Comparison of ENCODE assay signal across 32 mouse cellular contexts in genomic region chr6:77644591-77644990, GRCm38 (mm10).
DNase-seq lines count a peak whose midpoint lies in the region; ATAC-seq and TF ChIP-seq lines count a peak whose summit lies in the region.
"Had no signal": no experiment of that assay in that cellular context is flagged by ENCODE, and none has a peak within 500 bp of the region (broad histone marks: within the 10 kb centered on the region; RNA-seq: fewer than 3 reads in every experiment).

No protein-coding gene starts in this region.

- H3K9me3 ChIP-seq in forebrain, embryonic 15.5 days: no peaks in the 10 kb centered on the region
- H3K9me3 ChIP-seq in forebrain, embryonic 11.5 days (ENCODE audit: control insufficient read depth, low read length): no peaks in the 10 kb centered on the region
- H3K9me3 ChIP-seq: embryonic facial prominence, embryonic 10.5 days; embryonic facial prominence, embryonic 13.5 days; heart, embryonic 12.5 days; heart, embryonic 15.5 days; hindbrain, embryonic 10.5 days; hindbrain, embryonic 13.5 days; intestine, embryonic 15.5 days had no signal

- H3K4me1 ChIP-seq in forebrain, embryonic 15.5 days: peaks cover 8% of the 10 kb centered on the region
- no peaks in the 10 kb centered on the region for H3K4me1 ChIP-seq in forebrain, embryonic 11.5 days (replicated peaks; ENCODE audit: control insufficient read depth, insufficient read depth, low read length)
- H3K4me1 ChIP-seq: embryonic facial prominence, embryonic 10.5 days; embryonic facial prominence, embryonic 13.5 days; heart, embryonic 12.5 days; heart, embryonic 15.5 days; hindbrain, embryonic 10.5 days; hindbrain, embryonic 13.5 days; intestine, embryonic 15.5 days had no signal

- no peak overlapping the region for H3K9ac ChIP-seq in forebrain, embryonic 15.5 days (replicated peaks)
- H3K9ac ChIP-seq in forebrain, embryonic 11.5 days (ENCODE audit: low read length): no peak overlapping the region
- H3K9ac ChIP-seq: embryonic facial prominence, embryonic 13.5 days; heart, embryonic 12.5 days; heart, embryonic 15.5 days; hindbrain, embryonic 13.5 days; intestine, embryonic 15.5 days had no signal

- no peak for DNase-seq in forebrain, embryonic 11.5 days (ENCODE audit: low spot score)
- DNase-seq in frontal cortex, postnatal 10 days (ENCODE audit: low spot score in 2 of 2): no peak
- DNase-seq in layer of hippocampus, adult 9-11 months: peak; percentile 10
- no peak for DNase-seq in layer of hippocampus, adult 9-10 months (ENCODE audit: low spot score)
- peak; percentile 64 for DNase-seq in brain, embryonic 14.5 days (ENCODE audit: low read depth)
- DNase-seq: adrenal gland, postnatal 10 days; adrenal gland, postnatal 36 days; B cell, adult 2 months; cerebellum, adult 11-12 months; cerebellum, adult 8-10 months; cerebellum, postnatal 10 days; cerebellum, postnatal 36 days; embryo, embryonic 11 days; gastrocnemius, postnatal 25 days; heart, adult 18-20 months; heart, postnatal 10 days; heart, postnatal 36 days; kidney, adult 11 months had no signal

- TF ChIP-seq POLR2A in brain, embryonic 14.5 days (IDR thresholded peaks at IDR 0.05; ENCODE audit: borderline replicate concordance, extremely low read depth, insufficient read depth, insufficient read length, poor library complexity, severe bottlenecking): no peak

- no peaks in the 10 kb centered on the region for H3K36me3 ChIP-seq in forebrain, embryonic 15.5 days
- no peaks in the 10 kb centered on the region for H3K36me3 ChIP-seq in forebrain, embryonic 11.5 days (ENCODE audit: control insufficient read depth, insufficient read depth, low read length)
- H3K36me3 ChIP-seq: embryonic facial prominence, embryonic 10.5 days; embryonic facial prominence, embryonic 13.5 days; G1E; heart, embryonic 12.5 days; heart, embryonic 15.5 days; intestine, embryonic 15.5 days had no signal

- TF ChIP-seq CTCF in brain, embryonic 14.5 days (IDR thresholded peaks at IDR 0.05; ENCODE audit: borderline replicate concordance, extremely low read depth, insufficient read depth, insufficient read length): no peak

- H3K4me3 ChIP-seq in forebrain, embryonic 15.5 days: no peak overlapping the region
- no peak overlapping the region for H3K4me3 ChIP-seq in forebrain, embryonic 11.5 days (ENCODE audit: low read depth, low read length)
- H3K4me3 ChIP-seq: embryonic facial prominence, embryonic 10.5 days; embryonic facial prominence, embryonic 13.5 days; erythroblast, embryonic 14.5 days; heart, embryonic 12.5 days; heart, embryonic 15.5 days; hindbrain, embryonic 10.5 days; hindbrain, embryonic 13.5 days; intestine, embryonic 15.5 days had no signal

- peak overlapping the region; percentile 50; the same call in 1 of the 2 replicates for H3K27ac ChIP-seq in forebrain, embryonic 15.5 days (replicated peaks)
- no peak overlapping the region for H3K27ac ChIP-seq in forebrain, embryonic 11.5 days (ENCODE audit: low read depth, low read length)
- H3K27ac ChIP-seq: embryonic facial prominence, embryonic 10.5 days; embryonic facial prominence, embryonic 13.5 days; heart, embryonic 15.5 days; hindbrain, embryonic 10.5 days; hindbrain, embryonic 13.5 days; intestine, embryonic 15.5 days had no signal

- no peak overlapping the region for H3K4me2 ChIP-seq in forebrain, embryonic 15.5 days (replicated peaks)
- no peak overlapping the region for H3K4me2 ChIP-seq in forebrain, embryonic 11.5 days (ENCODE audit: low read depth, low read length, severe bottlenecking)
- H3K4me2 ChIP-seq: embryonic facial prominence, embryonic 13.5 days; heart, embryonic 12.5 days; heart, embryonic 15.5 days; hindbrain, embryonic 13.5 days; intestine, embryonic 15.5 days had no signal

- 42% methylated on average over 4 of the region's 4 CpGs for WGBS in forebrain, embryonic 15.5 days
- 71% methylated on average over 4 of the region's 4 CpGs for WGBS in forebrain, embryonic 11.5 days

- ATAC-seq in forebrain, embryonic 15.5 days (replicated peaks): no peak; the same call in 1 of the 2 replicates
- no peak for ATAC-seq in forebrain, embryonic 11.5 days (replicated peaks; ENCODE audit: low FRiP score)
- peak; percentile 63 for ATAC-seq in frontal cortex, adult (ENCODE audit: low TSS enrichment)
- ATAC-seq: hindbrain, embryonic 16.5 days; intestine, embryonic 15.5 days; Patski had no signal

- H3K27me3 ChIP-seq in forebrain, embryonic 15.5 days: no peaks in the 10 kb centered on the region
- H3K27me3 ChIP-seq in forebrain, embryonic 11.5 days (ENCODE audit: control insufficient read depth, insufficient read depth, low read length): no peaks in the 10 kb centered on the region
- H3K27me3 ChIP-seq: CH12.LX; embryonic facial prominence, embryonic 13.5 days; heart, embryonic 12.5 days; heart, embryonic 15.5 days; hindbrain, embryonic 13.5 days; intestine, embryonic 15.5 days; Patski had no signal

Comparison
In these comparisons a context has a peak if more than half of its experiments do, and no peak if none do; other contexts are left out.
1. DNase-seq: peak in layer of hippocampus, adult 9-11 months (single experiment) and brain, embryonic 14.5 days (single experiment); none in forebrain, embryonic 11.5 days (single experiment), frontal cortex, postnatal 10 days (0 of 2) and layer of hippocampus, adult 9-10 months (single experiment).